Mouse (Mus musculus): Measurements from ENCODE around the gene Cux1.
"Not testable (repeated sequence)": the region's sequence is repeated elsewhere in the genome, so short reads cannot be mapped to it uniquely, and the experiment has no call there.

The Cux1 gene

DNA sequence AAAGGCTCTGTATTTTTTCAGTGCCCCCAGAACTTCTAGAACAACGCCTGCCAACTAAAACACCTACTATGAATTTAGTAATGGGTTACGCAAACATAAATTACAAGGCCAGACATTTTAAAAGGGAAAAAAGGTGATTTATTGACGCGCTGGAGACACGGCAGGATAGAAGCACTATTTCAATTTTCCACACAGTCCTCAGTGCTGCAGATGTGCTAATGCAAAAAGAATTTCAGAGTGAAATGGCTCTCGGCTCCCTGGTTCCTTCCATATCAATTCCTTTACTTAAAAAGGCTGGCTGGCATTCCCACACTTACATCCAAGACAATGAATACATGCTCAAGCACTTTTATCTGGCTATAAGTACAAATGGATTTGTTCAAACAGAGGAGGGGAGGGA is 94.4 kb downstream of the Cux1 start:
- DNase-seq (ENCODE audit: low read depth), result no peak

DNA sequence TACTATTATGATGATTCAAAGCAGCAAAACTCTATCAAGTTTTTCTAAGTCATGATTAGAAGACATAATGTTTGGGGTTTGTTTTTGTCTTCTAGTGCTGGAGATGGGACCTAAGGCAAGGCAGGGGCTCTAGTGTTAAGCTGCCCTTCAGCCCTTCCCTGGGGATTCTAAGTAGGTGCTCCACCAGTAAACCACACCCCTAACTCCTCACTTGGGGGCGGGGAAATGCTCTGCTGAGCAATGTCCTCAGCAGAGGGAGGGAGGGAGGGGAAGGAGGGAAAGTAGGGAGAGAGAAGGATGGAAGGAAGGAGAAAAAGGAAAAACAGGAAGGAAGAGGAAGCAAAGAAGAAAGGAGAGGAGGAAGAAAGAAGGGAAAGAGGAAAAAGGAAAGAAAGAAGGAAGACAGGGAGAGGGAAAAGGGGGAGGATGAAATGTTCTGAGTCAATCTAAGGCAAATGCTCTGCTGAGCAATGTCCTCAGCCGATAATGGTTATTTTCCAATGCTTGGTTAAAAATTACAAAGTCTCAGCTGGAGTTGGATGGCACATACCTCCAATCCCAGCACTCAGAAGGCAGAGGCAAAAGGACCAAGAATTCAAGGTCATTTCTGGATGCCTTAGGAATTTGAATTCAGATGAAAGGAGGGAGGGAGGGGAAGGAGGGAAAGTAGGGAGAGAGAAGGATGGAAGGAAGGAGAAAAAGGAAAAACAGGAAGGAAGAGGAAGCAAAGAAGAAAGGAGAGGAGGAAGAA is 96.1 kb downstream of the Cux1 start:
- not testable (repeated sequence) for DNase-seq (ENCODE audit: low read depth)

DNA sequence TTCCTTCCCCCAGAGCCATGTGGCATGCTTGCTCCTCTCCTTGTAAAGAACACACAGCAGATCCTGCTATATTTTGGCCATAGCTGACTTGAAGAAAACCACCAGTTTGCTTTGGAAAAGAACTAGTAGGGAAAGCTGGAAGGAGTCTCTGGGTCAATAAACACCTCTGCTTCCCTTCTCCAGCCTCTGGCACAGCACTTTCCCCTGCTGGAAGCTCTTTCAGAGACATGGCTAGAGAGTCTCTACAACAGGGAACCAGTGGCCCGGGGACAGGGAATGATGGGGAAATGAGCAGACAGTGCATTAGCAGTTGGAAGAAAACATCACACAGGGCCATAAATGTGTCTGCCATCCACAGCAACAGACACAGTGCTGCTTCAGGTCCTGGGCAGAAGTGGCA is 98.0 kb downstream of the Cux1 start:
- DNase-seq (ENCODE audit: low read depth), result no peak

DNA sequence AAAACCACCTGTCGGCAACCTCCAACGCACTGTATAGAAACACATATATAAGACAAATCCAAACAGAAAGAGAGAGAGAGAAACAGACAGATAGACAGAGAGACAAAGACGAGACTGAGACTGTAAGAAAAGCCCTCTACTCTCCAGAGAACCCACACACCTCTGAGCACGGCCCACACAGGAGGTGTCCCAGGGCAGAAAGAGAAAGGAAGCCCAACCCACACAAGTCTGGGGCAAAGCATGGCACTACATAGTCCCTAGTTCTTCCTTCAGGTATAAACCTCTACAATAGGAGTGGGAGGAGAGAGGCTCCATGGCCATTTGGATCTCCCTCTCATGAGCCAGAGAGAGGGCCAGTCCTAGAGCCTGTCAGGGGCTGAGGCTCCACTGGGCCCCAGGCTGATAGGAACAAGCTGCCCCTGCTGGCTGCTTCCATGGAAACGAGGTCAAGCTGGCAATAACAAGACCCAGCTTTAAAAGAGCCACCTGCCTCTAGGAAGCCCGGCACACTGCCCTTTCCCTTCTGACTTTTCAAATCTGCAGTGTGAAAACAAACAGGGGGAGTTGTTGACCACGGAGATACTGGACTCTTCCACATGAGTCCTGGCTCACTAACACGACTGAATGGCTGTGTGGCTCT is 99.8 kb downstream of the Cux1 start:
- DNase-seq (ENCODE audit: low read depth), result no peak

DNA sequence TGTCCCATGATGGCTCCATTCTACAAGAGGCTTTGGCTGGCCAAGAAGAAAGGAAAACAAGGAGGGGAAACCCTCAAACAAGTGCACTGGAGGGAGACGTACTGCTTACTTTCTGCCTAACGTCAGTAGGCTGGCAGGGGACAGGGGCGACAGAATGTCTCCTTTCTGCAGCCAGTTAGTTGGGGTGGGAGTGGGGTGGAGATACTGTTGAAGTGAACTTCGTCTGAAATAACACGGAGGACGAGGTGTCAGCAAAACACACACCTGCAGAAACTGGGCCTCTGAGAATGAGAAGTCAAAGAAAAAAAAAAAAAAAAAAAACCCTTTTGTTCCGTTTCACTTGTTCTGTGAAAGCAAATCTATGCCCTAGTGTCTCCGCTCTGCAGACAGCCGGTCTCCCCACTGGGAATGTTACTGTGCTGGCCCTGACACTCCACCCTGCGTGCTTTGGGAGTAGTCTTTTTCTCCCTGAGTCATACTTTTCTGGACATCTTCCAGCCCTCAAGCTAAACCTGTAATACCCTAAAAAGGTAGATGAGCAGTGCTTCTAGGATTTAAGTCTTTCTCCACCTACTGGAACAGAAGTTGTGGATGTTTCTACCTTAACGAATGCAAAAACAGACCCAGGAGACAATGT is 101.4 kb downstream of the Cux1 start:
- DNase-seq (ENCODE audit: low read depth), result no peak

DNA sequence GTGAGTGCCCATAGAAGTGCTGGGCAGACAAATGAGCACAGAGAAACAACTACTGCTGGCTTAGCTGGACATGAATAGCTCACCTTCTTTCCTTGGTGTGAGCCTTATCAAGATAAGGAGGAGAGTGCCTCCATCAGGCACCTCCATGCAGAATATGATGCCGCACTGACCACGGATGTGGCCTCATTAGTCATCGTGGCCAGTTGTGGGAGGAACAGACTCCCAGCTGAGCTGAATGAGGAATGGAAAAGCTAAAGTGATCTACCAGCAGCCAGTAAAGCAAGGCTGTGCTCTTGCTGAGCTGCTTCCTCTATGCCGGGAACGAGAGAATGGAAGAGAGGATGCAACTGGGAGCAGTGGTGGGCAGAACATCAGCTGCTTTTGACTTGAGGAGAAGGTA is 101.9 kb downstream of the Cux1 start:
- DNase-seq (ENCODE audit: low read depth), result no peak

DNA sequence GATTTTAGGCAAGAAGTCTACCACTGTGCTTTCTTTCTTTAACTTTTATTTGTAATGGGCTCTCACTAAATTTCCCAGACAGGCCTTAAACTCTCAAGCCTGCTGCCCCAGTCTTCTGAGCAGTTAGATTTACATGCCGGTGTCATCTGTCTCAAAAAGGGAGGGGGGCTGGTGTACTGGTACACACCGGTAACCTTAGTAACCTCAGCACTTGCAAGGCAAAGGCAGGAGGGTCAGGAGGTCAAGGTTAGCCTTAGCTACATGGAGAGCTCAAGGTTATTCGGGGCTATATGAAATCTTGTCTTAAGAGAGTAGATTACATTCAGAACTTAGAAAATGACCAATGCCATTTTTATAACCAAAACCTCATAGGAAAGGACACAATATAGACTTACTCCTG is 102.4 kb downstream of the Cux1 start:
- DNase-seq (ENCODE audit: low read depth), result no peak

DNA sequence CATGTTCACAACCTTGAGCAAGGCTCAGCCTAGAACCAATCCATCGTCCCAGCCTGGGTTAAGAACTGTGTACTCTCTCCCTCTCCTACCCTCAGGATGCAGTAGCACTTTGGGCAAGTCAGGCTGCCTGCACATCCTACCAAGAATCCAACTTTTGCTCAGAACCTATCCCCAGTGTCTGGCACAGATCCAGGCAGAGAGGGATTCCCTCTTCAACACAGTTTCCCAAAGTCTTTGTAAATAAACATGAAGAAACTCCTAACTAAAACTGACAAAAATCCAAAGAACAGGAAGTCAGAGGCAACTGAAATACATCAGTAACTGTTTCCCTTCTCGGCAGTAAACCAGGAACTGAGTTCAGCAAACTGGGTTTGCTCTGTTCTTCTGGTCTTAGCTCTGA is 103.2 kb downstream of the Cux1 start:
- no peak for DNase-seq (ENCODE audit: low read depth)

DNA sequence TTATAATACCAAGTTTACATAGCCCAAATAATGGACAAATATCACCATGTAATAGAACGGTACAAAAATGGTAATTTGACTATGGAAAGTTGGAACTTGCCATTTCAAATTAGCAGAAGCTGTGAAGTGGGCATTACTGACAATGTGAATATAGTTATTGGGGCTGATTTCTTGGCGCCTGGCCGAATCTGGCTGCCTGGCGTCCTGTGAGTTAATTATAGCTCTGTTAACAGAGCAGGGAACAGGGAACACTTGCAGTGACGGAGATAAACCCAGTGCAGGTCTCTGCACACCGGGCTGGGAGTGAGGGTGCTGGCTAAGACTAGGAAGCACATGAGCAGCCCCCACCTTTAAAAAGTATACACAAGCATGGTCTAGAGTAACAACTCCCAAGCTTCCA is 104.7 kb downstream of the Cux1 start:
- no peak for DNase-seq (ENCODE audit: low read depth)

DNA sequence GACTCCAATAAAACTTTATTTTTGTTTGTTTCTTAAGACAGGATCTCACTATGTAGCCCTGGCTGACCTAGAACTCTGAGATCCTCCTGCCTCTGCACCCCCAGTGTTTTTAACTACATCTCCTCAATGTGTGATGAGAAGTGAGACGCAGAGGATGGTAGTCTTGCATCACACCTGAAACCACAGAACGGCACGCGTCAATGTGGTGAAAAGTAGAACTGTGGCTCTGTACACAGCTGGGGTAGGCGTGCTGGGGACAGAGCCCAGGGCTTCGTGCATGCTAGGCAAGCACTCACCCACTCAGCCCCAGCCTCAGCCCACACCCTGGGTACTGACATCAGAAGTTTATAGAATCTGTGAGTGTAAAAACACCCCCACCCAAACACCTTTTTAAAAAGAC is 107.4 kb downstream of the Cux1 start:
- no peak for DNase-seq (ENCODE audit: low read depth)

DNA sequence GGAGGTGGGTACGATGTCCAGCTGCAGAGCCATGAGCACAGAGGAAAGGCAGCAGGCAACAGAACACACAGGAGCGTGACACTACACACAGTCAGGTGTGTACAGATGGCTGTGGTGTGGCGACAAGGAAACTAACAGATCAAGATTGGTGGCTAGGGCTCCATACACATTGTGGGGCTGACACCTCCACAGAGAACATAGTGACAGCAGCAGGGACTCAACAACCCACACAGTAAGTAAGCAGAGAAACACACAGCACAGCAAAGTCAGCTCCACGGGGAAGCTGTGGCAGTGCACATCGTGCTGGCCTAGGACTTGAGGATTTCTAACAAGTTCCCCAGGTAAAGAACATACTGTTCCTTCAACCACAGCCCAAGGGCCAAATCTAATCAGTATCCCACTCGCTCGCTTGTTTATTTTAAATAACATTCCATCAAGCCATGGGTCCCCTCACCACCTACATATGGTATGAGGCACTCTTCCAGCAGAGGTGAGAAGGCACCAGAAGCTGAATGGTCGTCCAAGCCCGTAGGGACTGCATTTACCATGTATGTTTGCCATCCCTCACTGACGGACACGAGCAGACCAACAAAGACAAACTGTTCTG is 108.3 kb downstream of the Cux1 start:
- no peak for DNase-seq (ENCODE audit: low read depth)

DNA sequence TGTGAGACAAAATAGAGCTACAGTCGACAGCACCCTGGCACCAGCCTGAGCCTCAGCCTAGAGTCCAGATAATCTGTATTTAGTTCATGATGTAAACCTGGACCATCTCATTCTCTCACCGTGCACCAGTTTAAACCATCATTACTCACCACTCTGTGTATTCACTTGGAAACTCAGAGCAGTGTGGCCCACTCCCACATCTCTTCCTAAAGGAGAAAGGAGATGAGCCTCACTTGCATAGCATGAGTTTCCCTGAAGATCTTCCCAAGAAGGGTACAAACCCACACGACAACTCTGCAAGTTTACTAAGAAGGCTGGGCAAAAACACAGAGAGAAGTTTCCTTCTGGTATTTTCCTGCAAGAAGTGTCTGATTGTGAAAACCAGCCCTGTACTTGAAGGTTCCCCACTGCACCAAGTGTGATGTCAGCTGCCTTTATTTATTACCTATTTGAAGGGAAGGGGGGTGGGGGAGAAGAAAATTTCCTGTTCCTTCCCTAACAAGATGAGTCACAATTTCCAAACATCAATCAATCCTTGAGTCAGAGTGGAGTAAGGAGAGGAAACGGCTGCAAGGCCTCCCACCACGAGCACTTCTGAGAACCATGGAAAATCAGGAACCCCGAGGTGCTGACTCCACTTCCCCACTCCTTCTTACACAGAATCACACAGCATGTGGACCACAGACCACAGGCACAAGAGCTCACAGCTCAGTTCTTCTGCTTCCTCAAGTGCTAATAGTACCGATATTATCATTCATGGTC is 109.0 kb downstream of the Cux1 start:
- DNase-seq (ENCODE audit: low read depth), result no peak

DNA sequence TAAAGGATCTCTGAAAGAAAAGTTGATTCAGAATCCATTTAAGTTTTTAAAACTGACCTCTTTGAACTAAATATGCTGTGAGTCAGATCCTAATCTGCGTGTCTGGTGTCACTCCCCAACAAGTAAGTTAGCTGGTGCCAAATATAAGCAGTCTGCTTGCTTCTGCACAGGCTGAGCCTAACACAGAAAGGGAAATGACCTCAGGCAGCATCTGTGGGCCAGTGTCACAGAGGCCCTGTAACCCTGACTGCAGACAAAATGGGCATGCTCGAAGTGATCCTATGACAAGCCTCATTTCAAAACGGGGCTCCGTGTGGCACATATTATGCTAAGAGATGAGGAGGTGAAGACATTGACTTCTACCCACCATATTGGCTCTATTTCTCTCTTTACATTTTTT is 110.9 kb downstream of the Cux1 start:
- DNase-seq (ENCODE audit: low read depth), result no peak

DNA sequence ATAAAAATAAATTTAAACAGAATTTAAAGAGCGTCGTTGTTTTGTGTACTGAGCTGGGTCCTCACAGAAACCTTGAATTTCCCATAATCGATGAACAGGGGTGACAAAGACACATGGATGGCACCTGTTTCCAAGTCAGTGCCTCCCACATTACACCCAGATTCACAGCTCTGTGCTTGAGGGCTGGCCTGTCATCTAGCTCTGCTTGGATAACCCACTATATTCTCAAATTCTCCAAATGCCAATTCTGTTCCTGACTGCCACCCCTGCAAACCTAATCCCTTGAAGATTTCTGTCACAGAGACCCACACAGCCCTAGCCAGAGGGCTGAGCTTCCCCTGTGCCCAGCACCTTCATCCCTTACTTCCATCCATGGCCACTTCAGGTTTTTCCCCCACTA is 114.6 kb downstream of the Cux1 start:
- no peak for DNase-seq (ENCODE audit: low read depth)

DNA sequence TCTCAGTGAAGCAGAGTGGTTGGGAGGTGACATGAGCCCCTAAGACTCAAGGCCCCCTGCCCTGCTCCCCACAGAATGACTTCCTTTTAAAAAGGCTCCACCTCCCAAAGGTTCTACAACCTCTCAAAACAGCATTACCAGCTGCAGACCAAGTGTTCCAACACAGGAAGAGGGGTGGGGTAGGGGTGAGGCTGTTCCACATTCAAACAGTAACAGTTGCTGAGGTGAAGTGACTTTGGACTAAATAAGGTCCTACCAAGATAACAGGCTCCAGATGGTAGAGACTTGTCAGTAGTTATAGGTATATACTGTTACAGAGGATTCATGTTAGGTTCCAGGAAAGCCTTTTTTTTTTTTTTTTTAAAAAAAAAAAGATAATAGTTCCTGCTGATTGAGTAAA is 117.5 kb downstream of the Cux1 start:
- DNase-seq (ENCODE audit: low read depth), result no peak

DNA sequence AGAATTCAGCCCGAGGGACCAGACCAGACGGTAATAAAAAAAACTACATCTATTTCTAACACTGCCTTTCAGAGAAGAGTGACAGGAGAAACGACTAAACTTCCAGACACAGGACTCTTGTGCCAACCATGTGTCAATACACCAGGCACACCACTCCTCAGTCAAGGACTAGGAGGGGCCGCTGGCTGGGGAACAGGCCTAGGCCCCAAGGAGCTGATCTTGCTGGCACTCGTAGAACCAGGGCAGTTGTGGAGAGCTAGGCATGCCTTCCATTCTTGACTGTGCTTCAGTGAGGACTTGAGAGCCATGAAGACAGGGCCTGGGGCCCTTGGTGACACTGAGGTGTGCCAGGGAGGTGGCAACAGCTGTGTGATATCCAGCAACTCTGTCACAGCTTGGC is 121.3 kb downstream of the Cux1 start:
- no peak for DNase-seq (ENCODE audit: low read depth)

DNA sequence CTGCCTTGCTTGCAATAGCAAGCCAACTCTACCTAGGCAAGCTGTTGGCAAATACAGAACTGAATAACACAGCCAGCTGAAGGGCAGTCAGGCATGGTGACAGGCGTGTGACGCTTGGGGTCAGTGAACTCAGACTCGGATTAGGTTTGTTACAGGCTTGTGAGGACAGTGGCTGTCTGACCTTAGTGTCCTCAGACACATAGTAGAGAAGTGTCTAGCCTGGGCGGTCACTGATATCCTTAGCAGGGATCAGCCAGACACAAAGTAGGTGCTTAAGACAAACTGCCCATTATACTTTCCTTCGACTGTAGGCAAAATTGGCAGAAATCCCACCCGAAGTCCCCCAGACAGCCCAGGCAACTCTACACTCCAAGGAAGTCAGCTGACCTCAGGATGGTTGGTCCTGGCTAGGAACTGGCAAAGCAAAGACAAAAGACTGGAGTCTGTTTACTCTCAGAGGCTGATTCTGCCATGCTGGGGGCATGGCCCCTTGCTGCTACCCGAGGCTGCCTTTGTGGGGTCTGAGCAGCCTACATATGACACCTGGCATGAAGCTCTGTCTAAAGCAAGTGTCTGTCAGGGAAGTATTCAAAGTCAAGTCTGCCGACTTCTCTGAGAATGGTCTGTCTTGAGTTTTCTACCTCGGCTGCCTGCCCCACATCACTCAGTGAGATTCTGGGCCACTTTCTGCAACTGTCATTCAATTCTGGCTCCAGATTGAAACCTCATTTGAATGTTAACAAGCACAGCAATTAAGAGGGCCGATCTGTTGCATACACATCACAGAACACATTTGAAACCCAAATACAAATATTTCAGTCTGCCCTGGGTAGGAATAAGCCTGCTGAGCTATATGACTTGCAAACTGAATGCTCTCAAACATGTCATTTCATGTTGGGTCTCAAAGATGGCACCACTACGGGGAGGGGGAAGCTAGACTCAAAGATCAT is 124.8 kb downstream of the Cux1 start:
- no peak for DNase-seq (ENCODE audit: low read depth)

DNA sequence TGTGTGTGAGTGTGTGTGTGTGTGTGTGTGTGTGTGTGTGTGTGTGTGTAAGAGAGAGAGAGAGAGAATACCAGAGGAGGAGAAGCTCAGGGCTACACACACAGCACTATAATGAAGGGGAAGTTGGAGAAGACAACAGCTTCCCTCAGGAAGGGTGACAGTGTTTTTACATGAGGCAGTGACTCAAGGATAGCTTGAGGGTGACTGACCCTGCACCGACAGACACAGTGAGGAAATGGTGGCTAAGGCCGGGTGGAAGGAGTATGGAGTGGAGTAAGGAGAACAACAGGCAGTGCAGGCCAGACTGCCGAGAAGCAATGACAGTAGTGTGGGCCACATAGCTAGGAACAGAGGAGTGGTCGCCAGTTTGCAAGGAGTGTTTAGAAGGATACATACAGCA is 137.6 kb downstream of the Cux1 start:
- no peak for DNase-seq (ENCODE audit: low read depth)

DNA sequence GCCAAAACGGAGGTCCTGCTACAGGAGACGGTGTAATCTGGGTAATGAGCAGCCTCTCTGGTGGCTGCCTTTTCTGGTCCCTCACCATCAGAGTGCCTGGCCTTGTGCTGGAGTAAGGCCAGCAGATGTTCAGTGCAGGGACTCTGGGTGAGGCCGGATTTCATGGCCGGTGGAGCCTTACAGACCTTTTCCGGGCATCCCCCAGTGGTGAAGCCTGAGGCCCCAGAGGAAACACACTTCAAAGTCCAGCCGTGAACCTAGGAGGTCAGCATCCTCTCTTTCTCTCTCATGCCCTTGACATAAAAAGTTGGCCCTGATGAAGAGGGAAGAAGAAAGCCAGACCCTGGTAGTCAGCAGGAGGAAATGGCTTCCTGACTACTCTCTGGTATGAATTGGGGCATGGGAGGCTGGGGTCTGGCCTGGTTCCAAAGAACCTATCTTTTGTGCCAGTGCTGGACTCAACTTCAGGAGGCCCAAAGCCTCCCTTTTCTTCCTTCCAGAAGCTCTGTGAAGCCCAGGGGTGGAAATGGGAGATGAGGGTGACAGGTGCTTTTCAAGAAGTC is 138.7 kb downstream of the Cux1 start:
- DNase-seq (ENCODE audit: low read depth), result no peak

DNA sequence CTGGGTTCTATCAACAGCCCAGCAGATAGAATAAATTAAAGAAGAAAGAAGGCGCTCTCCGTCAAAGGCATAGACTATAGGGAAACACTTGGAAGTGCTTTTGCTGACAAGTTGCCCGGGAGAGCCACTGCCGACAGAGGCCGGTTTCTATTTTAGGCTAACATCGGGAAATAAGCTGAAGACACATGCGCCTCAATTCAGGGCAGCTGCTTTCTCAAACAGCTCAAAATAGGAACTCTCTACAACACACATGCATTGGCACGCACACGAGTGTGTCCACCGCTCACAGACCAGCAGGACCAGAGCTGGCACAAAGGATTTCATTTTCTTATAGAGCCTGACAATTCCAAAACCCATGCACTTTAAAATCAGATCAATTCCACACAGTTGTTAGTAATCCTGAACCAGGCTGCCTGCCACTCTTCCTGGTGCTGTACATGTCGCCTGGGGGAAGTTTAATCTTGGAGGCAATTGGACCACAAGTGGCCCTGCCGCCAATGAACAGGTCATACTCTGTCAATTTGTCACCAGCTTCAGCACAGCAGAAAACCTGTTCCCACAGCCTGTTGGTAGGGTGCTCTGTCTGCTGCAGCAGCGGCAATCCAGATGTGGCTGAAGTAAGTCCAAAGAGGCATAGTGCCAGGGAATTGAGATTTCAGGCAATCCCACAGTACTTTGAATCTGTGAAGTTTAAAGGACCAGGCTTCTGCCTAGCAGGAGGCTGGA is 139.4 kb downstream of the Cux1 start:
- DNase-seq (ENCODE audit: low read depth), result peak; percentile 29

Measured in fibroblast of lung, adult 2 months (primary cell).